Mouse (Mus musculus): Measurements from ENCODE around the gene Olfr1355. TPM values are rescaled to one million over a fixed set of nuclear protein-coding genes. Genes with fewer than 3 reads are reported as not detected.
"Not testable (repeated sequence)": the region's sequence is repeated elsewhere in the genome, so short reads cannot be mapped to it uniquely, and the experiment has no call there.

Gene Olfr1355
- not detected for total RNA-seq (2021)

- intact Hi-C loops (cut with DNase I) = no loop called here
- no peak for DNase-seq (ENCODE audit: low spot score)
Observed at GRCm38 (mm10) chr10:78875240-78875639, at the start of gene Olfr1355. Gene Olfr1355 (plus strand): TSS chr10:78875540.

GRCm38 (mm10) chr10:78840456-78840855 lies 34.9 kb upstream of the Olfr1355 start:
- intact Hi-C loops (cut with DNase I); DNase-seq (ENCODE audit: low spot score): not testable (repeated sequence)

- no peak for DNase-seq (ENCODE audit: low spot score)
- intact Hi-C loops (cut with DNase I) = no loop called here
Observed at GRCm38 (mm10) chr10:78852066-78852465, 23.3 kb upstream of the Olfr1355 start, which contains the start of gene Olfr1356. Gene Olfr1356 (minus strand): TSS chr10:78852166.

GRCm38 (mm10) chr10:78912871-78913270 lies 37.5 kb downstream of the Olfr1355 start, which contains the start of gene Olfr1354:
Gene Olfr1354 (plus strand): TSS chr10:78913171.
- intact Hi-C loops (cut with DNase I); DNase-seq (ENCODE audit: low spot score): not testable (repeated sequence)

Other genes with a start within 250 kb of the Olfr1355 start
- gene Casp14, start 157.2 kb upstream of the Olfr1355 start, total RNA-seq (2021) = not detected
- gene Ccdc105, start 122.5 kb upstream of the Olfr1355 start, total RNA-seq (2021) = not detected
- not detected for gene Slc1a6, start 95.0 kb upstream of the Olfr1355 start, total RNA-seq (2021)
- not detected for gene Olfr1356, start 23.4 kb upstream of the Olfr1355 start, total RNA-seq (2021)
- not detected for gene Olfr1354, start 37.6 kb downstream of the Olfr1355 start, total RNA-seq (2021)
- gene Olfr8, start 75.1 kb downstream of the Olfr1355 start, total RNA-seq (2021) = not detected
- not detected for gene Olfr1353, start 87.8 kb downstream of the Olfr1355 start, total RNA-seq (2021)
- gene Olfr1352, start 105.5 kb downstream of the Olfr1355 start, total RNA-seq (2021) = not detected
- not detected for gene Olfr1351, start 136.9 kb downstream of the Olfr1355 start, total RNA-seq (2021)
- gene Olfr57, start 153.2 kb downstream of the Olfr1355 start, total RNA-seq (2021) = not detected
- 10 to 100 TPM; 12.2 to 15.1 TPM for gene 2610008E11Rik, start 222.1 kb downstream of the Olfr1355 start, total RNA-seq (2021)

Measured in heart, postnatal 25 days (tissue).